Mouse (Mus musculus) embryonic fibroblast, embryonic 13.5 days (primary cell): ENCODE measurements at regions not wholly inside any gene's neighbourhood (a gene's known extent, or its start where the extent isn't known, plus 50 kb on each side); places are given as distances from the start of the nearest gene placed in this dataset.

Experiments used
- CTCF ChIP-seq: IDR thresholded peaks from 2 replicates; pipeline ENCODE4 v1.5.1; 2011; ENCODE audit warnings: mild to moderate bottlenecking, control low read depth, low read length, moderate library complexity, borderline replicate concordance; ENCODE audit not compliant: insufficient read depth
- POLR2A ChIP-seq: IDR thresholded peaks from 2 replicates; pipeline ENCODE4 v1.6.1; 2011; ENCODE audit warnings: low read depth, mild to moderate bottlenecking, control low read depth, low read length, moderate library complexity

GRCm38 (mm10) chr4:32171291-32171690 lies 67.3 kb upstream of the Bach2 start:
- no peak for TF ChIP-seq CTCF
- no peak for TF ChIP-seq POLR2A
